Mouse (Mus musculus): ENCODE data around the gene Kcnj12. TPM values are rescaled to one million over a fixed set of nuclear protein-coding genes. Genes with fewer than 3 reads are reported as not detected.

The Kcnj12 gene
- polyA plus RNA-seq, 1 experiment from 2014 or later, result 0.17 TPM

GRCm38 (mm10) chr11:61062548-61063461 lies 40.4 kb downstream of the Kcnj12 start:
- Histone ChIP-seq H3K4me3 (replicated peaks; ENCODE audit: low read depth, low read length) (no peak overlapping the region), H3K27ac (no peak overlapping the region), H3K4me2 (ENCODE audit: low read length) (no peak overlapping the region), H3K9me3 (replicated peaks; ENCODE audit: low read length) (no peaks in the 10 kb centered on the region), H3K36me3 (ENCODE audit: insufficient read depth, low read length) (no peaks in the 10 kb centered on the region), H3K9ac (ENCODE audit: low read depth, low read length) (no peak overlapping the region), H3K27me3 (ENCODE audit: insufficient read depth, low read length) (no peaks in the 10 kb centered on the region), H3K4me1 (replicated peaks; ENCODE audit: insufficient read depth, low read length) (no peaks in the 10 kb centered on the region)
- WGBS, result 76% methylated on average over 18 of the region's 18 CpGs
- TF ChIP-seq CTCF (IDR thresholded peaks at IDR 0.05; ENCODE audit: low read depth), result no peak
- ATAC-seq (replicated peaks; ENCODE audit: low FRiP score, low read depth), result no peak
- no peak for DNase-seq (ENCODE audit: low spot score)

GRCm38 (mm10) chr11:61063503-61063902 lies 41.1 kb downstream of the Kcnj12 start:
- Histone ChIP-seq H3K4me1 (replicated peaks; ENCODE audit: insufficient read depth, low read length) (no peaks in the 10 kb centered on the region), H3K36me3 (ENCODE audit: insufficient read depth, low read length) (no peaks in the 10 kb centered on the region), H3K27ac (no peak overlapping the region), H3K27me3 (ENCODE audit: insufficient read depth, low read length) (no peaks in the 10 kb centered on the region), H3K9me3 (replicated peaks; ENCODE audit: low read length) (no peaks in the 10 kb centered on the region), H3K4me2 (ENCODE audit: low read length) (no peak overlapping the region), H3K4me3 (replicated peaks; ENCODE audit: low read depth, low read length) (no peak overlapping the region), H3K9ac (ENCODE audit: low read depth, low read length) (no peak overlapping the region)
- no peak for ATAC-seq (replicated peaks; ENCODE audit: low FRiP score, low read depth)
- TF ChIP-seq CTCF (IDR thresholded peaks at IDR 0.05; ENCODE audit: low read depth), result no peak
- DNase-seq (ENCODE audit: low spot score), result no peak
- WGBS, result 85% methylated on average over 6 of the region's 6 CpGs

- Histone ChIP-seq H3K9me3 (replicated peaks; ENCODE audit: low read length) (no peaks in the 10 kb centered on the region), H3K27me3 (ENCODE audit: insufficient read depth, low read length) (no peaks in the 10 kb centered on the region), H3K36me3 (ENCODE audit: insufficient read depth, low read length) (no peaks in the 10 kb centered on the region), H3K4me1 (replicated peaks; ENCODE audit: insufficient read depth, low read length) (no peaks in the 10 kb centered on the region), H3K4me3 (replicated peaks; ENCODE audit: low read depth, low read length) (no peak overlapping the region), H3K9ac (ENCODE audit: low read depth, low read length) (no peak overlapping the region), H3K4me2 (ENCODE audit: low read length) (no peak overlapping the region), H3K27ac (no peak overlapping the region)
- WGBS, result 65% methylated on average over 6 of the region's 6 CpGs
- ATAC-seq (replicated peaks; ENCODE audit: low FRiP score, low read depth) (no peak), DNase-seq (ENCODE audit: low spot score) (no peak)
- no peak for TF ChIP-seq CTCF (IDR thresholded peaks at IDR 0.05; ENCODE audit: low read depth)
Observed at GRCm38 (mm10) chr11:61065620-61066019, 43.3 kb downstream of the Kcnj12 start.

GRCm38 (mm10) chr11:61067133-61067835 lies 44.9 kb downstream of the Kcnj12 start:
- Histone ChIP-seq H3K27me3 (ENCODE audit: insufficient read depth, low read length) (no peaks in the 10 kb centered on the region), H3K4me1 (replicated peaks; ENCODE audit: insufficient read depth, low read length) (no peaks in the 10 kb centered on the region), H3K27ac (no peak overlapping the region), H3K9ac (ENCODE audit: low read depth, low read length) (no peak overlapping the region), H3K4me2 (ENCODE audit: low read length) (no peak overlapping the region), H3K36me3 (ENCODE audit: insufficient read depth, low read length) (no peaks in the 10 kb centered on the region), H3K9me3 (replicated peaks; ENCODE audit: low read length) (no peaks in the 10 kb centered on the region), H3K4me3 (replicated peaks; ENCODE audit: low read depth, low read length) (no peak overlapping the region)
- TF ChIP-seq CTCF (IDR thresholded peaks at IDR 0.05; ENCODE audit: low read depth), result no peak
- no peak for ATAC-seq (replicated peaks; ENCODE audit: low FRiP score, low read depth)
- WGBS, result 85% methylated on average over 9 of the region's 9 CpGs
- no peak for DNase-seq (ENCODE audit: low spot score)

- H3K4me3 ChIP-seq (replicated peaks; ENCODE audit: low read depth, low read length), result no peak overlapping the region
- H3K9ac ChIP-seq (ENCODE audit: low read depth, low read length), result no peak overlapping the region
- H3K9me3 ChIP-seq (replicated peaks; ENCODE audit: low read length), result no peaks in the 10 kb centered on the region
- 73% methylated on average over 10 of the region's 10 CpGs for WGBS
- no peaks in the 10 kb centered on the region for H3K36me3 ChIP-seq (ENCODE audit: insufficient read depth, low read length)
- TF ChIP-seq CTCF (IDR thresholded peaks at IDR 0.05; ENCODE audit: low read depth), result no peak
- no peaks in the 10 kb centered on the region for H3K27me3 ChIP-seq (ENCODE audit: insufficient read depth, low read length)
- no peak overlapping the region for H3K27ac ChIP-seq
- DNase-seq (ENCODE audit: low spot score) (no peak), ATAC-seq (replicated peaks; ENCODE audit: low FRiP score, low read depth) (no peak)
- no peaks in the 10 kb centered on the region for H3K4me1 ChIP-seq (replicated peaks; ENCODE audit: insufficient read depth, low read length)
- no peak overlapping the region for H3K4me2 ChIP-seq (ENCODE audit: low read length)
Observed at GRCm38 (mm10) chr11:61068866-61069265, 46.5 kb downstream of the Kcnj12 start.

GRCm38 (mm10) chr11:61069645-61070044 lies 47.3 kb downstream of the Kcnj12 start:
- ATAC-seq (replicated peaks; ENCODE audit: low FRiP score, low read depth), result no peak
- Histone ChIP-seq H3K36me3 (ENCODE audit: insufficient read depth, low read length) (no peaks in the 10 kb centered on the region), H3K9ac (ENCODE audit: low read depth, low read length) (no peak overlapping the region), H3K4me3 (replicated peaks; ENCODE audit: low read depth, low read length) (no peak overlapping the region), H3K4me1 (replicated peaks; ENCODE audit: insufficient read depth, low read length) (no peaks in the 10 kb centered on the region), H3K4me2 (ENCODE audit: low read length) (no peak overlapping the region), H3K27ac (no peak overlapping the region), H3K27me3 (ENCODE audit: insufficient read depth, low read length) (no peaks in the 10 kb centered on the region), H3K9me3 (replicated peaks; ENCODE audit: low read length) (no peaks in the 10 kb centered on the region)
- no peak for TF ChIP-seq CTCF (IDR thresholded peaks at IDR 0.05; ENCODE audit: low read depth)
- WGBS, result 97% methylated on average over 18 of the region's 18 CpGs
- DNase-seq (ENCODE audit: low spot score), result no peak

Data from kidney, postnatal 0 days (tissue).